Mouse (Mus musculus) 3134 (cell line): ENCODE data around the gene 2310030G06Rik.

Source experiments
- DNase-seq: peaks from one replicate; pipeline ENCODE4 v3.0.0-alpha.2; 2011; ENCODE audit warnings: low spot score; ENCODE audit not compliant: insufficient read length; ENCODE audit errors: extremely low read depth

2310030G06Rik gene

DNA sequence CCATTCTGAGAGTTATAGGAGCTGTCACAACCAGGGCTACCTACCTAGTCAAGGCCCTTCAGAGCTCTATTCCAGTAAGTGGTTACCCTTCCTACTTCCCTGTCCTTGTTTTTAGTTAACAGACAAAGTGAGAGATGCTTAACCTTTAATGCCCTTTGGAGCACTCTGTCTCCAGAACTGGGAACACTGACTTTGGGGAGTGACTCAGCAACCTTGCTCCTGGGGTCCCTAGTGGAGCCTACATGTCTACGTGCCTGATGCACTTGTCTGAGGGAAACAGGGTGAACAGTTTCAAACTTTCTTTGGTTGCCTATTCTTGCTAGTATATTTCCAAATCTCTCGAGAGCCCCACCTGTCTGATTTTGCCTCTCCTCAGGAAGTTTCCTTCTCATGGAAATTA is 3.6 kb downstream of the 2310030G06Rik start:
- no peak for DNase-seq

DNA sequence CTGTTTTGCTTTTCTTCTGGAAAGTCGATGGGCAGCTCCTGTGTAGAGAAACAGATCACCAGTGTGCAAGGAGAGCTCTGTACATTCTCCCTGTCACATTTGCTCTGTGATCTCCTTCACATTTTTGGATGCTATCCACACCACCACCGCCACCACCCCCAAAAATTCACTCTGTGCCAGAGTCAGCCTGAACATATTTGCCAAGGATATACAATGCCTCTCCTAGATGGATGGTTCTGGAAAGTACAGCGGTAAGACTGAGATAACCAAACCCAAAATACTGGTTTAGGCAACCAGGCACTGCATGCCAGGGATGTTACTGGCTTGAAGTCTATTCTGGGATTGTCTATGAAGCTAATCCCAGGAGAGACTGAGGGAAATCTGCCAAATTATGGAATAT is 4.1 kb downstream of the 2310030G06Rik start:
- no peak for DNase-seq

DNA sequence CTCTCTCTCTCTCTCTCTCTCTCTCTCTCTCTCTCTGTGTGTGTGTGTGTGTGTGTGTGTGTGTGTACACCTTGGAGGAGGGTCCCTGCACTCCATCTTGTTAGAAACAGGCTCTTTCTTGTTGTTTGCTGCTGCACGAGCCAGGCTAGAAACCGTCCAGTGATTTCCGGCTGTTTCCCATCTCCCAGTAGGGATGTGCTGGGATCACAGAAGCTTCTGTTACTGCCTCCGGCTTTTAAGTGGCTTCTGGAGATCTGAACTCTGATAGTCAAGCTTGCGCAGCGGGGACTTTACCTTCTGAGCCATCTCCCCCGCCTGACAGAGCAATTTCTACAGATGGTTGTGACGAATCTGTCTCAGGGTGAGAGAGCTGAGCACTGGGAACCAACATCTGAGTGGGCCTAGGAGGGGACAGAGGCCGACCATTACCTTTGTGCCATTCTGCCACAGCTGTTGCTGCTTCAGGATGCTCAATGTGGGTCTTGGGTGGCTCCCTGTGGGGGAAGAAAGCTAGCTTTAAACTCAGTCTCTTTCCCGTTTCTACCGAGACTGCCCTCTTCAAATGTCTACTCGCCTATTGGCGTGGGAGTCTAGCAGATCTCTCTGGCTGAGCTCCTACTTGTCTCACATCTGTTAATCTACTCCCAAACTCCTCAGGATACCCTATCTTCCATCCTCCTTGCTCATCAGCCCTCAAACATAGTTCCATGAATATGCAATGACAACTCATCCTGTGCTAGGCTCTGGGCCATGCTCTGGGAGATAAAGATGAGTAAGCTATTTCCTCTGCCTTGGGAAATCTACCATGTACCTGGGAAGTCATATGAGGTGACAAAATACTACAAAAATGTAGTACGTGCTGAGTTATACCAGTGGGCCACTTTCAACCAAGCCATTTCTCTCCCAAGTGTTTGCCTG is 5.2 kb downstream of the 2310030G06Rik start:
- DNase-seq, result no peak

DNA sequence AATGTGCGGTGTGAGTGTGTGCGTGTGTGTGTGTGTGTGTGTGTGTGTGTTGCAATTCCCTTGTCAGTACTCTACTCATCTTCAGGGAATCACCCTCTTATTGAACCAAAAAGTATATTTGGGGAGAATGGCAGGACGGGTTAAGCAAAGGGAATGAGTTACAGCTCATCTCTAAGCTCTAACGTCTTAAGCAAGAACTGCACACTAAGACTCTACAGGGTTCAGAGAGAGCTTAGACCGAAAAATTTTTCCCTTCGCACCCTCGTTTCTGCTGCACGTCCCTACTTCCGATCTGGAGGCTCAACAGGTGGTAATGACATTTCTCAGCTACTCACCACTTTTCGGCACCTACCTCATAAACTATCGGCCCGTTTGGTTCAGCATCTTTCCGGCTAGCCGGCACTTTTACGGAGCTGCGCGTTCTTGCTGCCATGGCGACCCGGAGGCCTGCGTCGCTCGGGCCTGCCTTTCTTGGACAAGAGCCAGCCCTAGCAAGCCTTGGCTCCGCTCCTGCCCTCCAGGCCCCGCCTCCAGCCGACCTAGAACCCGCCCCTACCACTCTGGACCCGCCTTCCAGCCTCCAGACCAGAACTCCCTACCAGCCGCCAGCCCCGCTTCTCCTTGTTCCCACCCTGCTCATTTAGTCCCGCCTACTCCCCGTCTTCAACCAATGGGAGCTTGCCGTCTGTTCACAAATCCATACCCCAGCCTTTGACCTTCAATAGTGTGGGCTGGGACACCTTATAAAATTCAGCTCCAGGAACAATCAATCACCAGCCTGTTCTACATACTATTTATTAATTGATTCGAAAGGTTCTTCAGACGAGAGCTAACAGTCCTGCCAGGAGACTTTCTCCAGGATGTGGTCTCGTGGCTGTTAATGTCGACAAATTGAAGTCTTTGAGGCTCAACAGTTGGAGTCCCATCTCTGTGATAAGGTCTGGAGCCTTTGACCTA is 7.1 kb downstream of the 2310030G06Rik start, which contains the start of gene Dixdc1:
Gene Dixdc1 (minus strand): TSS at position 604 of the 957 bp plus-strand sequence.
- DNase-seq, result no peak

DNA sequence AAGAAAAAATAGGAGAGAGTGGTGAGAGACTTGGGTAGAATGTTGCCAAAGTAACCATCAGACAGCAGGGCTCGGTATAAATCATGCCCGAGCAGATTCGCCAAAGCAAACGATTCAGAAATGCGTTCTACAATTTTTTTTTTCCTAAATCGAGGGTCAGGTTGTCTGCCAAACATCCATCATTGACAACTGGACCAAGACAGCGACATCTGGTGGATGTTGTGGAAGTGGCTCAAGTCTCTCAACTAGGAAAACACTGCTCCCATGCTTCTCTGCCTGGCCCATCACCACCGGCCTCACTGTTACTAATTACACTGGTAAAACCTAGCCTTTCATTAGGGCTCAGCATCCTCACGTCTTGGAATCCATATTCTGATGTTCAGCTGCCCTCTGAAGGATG is 11.3 kb downstream of the 2310030G06Rik start:
- peak; percentile 14 for DNase-seq

DNA sequence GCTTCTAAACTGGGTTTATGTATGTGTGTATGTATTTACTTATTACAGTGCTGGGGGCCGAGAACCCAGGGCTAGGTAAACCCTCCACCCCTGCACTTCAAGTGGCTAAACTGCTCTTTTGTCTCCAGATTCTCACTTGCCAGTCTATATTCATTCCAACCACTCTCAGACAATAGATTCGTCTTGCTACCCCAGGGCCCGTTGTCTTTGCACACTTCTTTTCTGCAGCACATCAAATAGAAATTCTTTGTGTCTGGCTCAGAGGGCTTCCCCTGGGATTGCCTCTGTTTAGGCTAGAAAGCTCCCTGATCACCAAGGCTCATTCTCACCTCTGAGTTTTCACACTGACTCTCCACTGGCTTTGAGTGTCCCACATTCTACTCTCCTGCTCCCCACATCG is 13.8 kb downstream of the 2310030G06Rik start:
- DNase-seq, result no peak

DNA sequence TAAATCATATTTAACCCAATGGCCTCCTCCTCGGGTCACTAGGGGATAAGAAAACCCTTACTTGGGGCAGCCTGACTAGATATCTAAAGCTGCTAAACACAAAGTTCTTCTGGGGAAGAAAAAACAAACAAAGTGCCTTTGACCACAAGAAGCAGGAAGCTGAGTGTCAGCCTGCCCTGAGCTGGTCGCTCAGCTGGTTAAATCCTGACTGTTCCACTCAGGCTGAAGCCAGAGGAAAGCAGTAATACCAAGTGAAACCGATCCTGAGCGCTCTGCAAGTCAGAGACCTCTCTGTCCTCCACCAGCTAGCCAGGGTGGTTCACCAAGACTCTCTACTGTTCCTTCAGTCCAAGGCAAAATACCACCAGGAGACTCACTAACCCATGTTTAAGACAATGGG is 16.7 kb downstream of the 2310030G06Rik start:
- DNase-seq, result no peak

DNA sequence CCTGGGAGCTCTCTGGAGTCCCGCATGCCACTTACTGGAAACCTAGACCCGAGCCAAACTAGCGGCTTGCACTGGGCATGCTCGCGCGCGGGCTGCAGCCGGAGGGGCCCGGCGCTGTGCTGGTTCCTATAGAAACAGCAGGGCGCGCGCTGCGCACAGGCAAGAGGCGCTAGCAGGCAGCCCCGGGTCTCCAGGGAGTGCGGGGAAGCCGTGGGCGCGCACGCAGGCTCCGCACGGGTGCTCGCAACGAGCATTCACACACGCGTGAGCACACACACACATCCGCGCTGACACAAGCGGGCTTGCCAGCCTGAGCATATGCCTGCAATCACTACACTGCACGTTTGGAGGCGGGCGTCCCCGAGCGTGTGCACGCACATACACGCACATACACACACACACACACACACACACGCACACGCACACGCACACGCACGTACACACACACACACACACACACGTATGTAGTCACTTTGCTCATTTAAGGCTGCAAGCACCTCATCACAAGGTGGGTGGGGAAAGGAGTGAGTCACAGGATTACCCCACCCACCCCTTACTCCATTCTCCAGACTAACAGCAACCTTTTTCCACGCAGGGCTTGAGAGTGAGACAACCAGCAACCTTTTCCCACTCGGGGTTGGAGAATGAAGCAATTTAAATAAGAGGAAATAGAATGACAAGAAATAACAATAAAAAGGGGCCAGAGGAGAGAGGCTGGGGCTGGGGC is 18.2 kb downstream of the 2310030G06Rik start:
- peak; percentile 81 for DNase-seq

DNA sequence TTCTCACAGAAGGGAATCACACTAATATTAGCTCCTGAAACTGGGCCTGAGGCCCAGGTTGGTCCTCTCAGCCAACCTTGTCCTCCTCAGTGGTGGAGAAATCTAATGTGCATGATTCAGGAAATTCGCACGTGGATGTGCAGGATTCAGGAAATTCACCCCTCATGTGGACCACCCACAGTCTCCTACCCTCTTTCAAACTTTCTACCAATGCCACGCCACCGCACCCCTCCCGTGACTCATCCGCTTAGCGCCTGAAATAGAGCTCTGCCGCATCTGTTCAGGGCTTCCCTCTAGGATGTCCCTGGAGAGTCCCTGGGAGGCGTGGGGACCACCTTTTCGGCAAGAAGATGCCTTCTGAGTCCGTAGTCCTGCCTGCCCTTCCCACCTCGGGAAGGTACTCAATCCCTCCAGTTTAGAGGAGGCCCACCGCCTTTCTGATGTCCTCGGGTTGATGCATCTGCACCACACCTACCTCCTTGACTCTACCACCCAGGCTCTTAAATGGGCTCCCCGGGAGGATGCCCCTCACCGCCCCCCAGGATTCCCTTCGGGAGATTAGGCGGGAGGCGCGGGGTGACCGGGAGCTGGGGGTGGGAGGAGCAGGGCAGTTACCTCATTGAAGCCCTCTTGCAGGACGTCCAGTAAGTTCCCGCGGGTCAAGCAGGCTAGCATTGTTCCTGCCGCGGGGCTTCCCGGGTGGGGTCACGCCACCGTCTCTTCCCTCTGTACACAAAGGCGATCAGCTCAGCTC is 19.0 kb downstream of the 2310030G06Rik start:
- DNase-seq, result peak; percentile 39

DNA sequence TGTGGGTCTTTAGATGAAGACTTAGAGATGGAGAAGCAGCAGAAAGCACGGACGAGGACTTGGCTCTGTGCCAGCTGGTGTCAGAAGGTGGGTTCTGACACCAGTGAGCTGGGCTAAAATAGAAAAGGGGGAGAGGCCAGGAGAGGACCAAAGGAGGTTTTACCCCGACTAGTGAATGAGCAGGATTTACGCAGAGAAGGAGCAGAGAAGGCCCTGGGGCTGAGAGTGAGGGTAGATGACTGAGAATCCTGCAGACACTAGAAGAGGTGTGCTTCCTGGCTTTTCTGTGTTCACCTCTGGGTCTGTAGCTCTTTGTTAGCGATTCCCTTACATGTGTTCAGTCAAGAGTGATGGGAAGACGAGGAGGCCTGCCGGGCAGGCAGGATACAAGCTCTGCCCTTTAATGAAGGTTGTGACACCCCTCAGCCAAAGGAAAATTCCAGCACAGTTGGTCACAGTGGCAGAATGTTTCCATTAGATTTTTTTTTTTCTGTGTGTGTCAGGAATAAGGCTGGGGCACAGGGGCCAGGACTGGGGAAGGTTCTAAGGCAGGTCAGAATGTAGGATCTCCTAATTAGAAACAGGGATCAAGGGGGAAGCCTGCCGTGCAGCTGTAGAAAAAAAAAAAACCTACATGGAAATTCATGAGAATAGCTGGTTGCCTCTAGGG is 20.3 kb downstream of the 2310030G06Rik start:
- DNase-seq, result no peak

DNA sequence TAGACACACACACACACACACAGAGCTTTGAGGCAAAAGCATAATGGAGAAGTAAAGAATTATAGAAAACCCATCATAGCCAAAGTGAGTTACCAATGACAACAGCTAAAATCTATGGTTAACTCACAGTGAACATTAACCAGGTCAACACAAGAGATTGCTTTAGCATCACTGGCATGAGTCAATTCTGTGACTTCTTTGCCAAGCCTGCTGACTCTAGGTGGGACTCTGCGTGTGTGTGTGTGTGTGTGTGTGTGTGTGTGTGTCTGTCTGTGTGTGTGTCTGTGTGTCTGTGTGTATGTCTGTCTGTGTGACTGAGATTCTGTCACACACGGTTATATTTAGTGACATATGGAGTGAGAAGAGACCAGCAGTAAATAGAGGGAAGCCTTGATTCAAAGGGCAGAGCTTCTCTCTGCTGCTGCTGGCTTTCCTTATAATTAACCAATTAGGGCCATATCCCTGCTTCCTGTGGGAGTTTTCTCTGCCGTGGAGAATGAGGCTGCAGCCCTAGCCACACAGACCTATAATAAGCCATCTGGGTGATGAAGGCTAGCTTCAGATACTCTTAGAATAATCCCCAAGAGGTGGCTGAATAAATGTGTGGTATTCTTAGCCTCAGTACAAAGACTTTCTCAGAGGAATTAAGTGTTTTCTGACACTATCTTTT is 21.5 kb downstream of the 2310030G06Rik start:
- DNase-seq, result no peak

DNA sequence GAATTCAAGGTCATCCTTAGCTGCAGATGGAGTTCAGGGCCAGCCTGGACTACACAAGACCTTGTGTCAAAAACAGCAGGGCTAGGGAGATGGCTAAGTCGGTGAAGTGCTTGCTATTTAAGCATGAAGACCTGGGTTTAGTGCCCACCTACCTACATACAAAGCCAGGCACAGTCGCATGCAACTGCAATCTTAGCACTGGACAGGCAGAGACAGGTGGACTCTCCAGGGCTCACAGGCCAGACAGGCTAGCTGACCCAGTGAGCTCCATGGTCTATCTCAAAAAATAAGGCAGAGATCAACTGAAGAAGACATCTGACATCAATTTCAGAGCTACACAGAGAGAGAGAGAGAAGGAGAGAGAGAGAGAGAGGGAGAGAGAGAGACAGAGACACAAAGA is 22.2 kb downstream of the 2310030G06Rik start:
- no peak for DNase-seq

DNA sequence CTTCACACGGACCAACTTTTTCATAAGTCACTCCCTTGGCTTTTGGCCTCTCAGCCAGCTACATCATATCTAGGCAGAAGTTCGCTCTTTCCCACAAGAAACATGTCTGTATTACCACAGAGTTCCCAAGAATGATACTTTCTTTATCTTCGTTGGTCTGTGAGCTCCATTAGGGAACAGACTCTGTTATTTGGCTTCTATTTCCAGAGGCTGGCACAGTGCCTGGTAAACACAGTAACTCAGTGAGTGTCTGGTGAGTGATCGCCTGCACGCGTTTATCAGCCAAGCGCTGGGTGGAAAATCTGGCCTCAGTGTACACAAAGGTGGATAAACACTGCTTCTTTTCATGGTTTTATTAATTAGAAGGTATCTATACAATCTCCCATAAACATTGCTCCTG is 22.9 kb downstream of the 2310030G06Rik start:
- DNase-seq, result no peak

DNA sequence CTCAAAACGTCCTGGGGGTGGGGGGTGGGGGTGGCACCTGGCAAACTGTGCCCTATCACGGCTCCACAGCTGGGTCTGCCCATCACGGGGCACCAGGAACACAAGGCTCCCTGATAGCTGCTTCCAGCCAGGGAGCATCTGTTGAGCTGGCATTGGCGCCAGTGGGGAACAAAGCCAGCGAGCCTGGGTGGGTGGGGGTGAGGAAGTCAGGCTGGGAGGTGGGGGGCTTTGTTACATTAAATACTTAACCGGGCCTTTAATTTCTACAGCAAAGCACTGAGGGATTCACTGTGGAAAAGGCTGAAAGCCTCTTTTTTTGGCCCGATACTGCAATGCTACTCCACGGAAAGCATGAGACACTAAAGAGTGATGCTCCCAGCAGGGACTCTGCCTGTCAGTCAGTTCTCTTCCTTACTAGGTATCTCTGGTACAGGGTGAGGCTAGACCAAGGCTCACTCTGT is 23.9 kb downstream of the 2310030G06Rik start:
- DNase-seq, result no peak

DNA sequence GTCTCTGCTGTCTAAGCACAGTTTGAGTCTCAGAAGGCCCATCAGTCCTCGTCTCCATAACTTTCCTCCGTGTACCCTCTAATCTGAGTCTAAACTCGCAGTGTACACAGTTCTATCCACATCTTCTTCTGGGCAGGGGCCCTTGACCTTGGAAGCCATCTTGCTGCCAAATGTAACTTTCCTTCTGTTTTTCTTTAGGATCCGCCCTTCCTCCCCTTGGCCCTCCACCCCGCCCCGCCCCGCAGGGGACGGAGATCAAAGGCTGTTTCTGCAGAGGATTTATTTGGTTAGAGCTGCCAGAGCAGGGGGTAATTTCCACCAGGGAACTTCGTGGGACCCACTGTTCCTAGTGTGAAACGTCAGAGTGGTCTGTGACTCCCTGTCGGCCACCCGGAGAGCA is 25.3 kb downstream of the 2310030G06Rik start:
- no peak for DNase-seq

DNA sequence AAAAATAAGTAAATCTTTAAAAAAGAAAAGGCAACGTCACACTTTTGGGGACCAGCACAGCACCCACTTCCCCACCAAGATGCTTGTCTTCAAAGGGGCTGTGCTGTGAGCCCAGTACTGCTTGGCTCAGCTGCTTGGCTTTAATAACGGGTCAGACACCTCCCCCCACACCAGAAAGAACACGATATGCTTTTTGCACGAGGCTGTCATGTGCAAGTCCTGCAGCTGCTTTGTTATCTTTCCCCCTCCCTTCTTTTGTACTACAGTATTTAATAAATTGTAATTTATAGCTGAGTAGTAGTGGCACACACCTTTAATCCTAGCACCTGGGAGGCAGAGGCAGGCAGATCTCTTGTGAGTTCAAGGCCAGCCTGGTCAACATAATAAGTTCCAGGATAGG is 27.5 kb downstream of the 2310030G06Rik start:
- no peak for DNase-seq

DNA sequence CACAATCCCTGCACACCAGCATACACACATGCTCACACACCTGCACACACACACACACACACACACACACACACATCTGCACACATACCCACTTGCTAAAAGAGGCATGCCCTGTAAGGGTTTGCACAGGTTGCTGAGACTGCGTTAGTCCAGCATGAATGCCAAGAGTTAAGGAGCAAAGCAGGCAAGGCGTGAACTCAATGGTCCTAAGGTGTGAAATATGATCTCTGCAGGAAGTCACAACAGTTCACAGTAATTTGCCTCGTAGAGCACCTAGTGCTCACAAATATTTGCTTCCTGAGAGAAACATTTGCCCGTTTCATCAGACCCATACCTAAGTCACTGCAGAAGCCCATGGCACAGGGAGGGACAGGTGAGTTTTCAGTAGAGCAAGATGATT is 32.1 kb downstream of the 2310030G06Rik start:
- DNase-seq, result no peak

DNA sequence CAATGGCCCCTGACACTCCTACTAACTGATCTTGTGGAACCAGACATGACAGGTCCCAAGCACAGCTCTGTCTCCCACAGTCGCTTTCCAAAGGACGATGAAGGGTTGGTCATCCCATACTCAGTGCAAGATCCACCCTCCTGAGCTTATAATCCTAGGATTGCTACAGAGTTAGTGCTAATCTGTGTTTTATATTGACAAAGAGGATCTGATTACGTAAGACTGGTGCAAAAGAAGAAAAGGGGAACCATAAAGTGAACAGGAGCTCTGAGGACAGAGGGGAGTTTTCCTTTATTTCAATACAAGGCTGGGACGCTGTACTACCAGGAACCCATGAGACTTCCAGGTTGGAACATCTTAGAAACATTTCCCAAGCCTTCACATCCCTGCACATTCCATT is 35.0 kb downstream of the 2310030G06Rik start:
- DNase-seq, result no peak

DNA sequence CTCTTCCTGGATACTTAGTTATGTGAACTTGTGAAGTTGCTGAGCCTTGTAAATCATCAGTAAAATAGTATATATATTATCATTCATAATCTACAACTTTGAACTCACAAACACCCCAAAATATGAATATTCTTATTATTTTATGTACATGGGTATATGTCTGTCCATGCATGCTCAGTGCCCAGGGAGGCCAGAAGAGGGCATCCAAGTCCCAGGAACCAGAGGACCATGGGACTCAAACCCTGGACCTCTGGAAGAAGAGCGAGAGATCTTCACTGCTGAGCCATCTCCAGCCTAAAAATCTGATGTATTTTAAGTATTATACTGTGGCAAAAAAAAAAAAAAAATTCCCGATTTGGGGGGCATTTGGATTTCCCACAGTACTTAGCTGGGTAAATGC is 37.2 kb downstream of the 2310030G06Rik start:
- DNase-seq, result peak; percentile 25
